Mouse (Mus musculus) kidney, postnatal 14 days (tissue): ENCODE measurements at regions not wholly inside any gene's neighbourhood (a gene's known extent, or its start where the extent isn't known, plus 50 kb on each side); places are given as distances from the start of the nearest gene placed in this dataset.

Source experiments
- DNase-seq: peaks from one replicate; pipeline ENCODE4 v3.0.0; 2022; ENCODE audit warnings: mixed read lengths

GRCm38 (mm10) chr5:74765061-74765767, 62.5 kb upstream of the Lnx1 start:
- no peak for DNase-seq

DNA sequence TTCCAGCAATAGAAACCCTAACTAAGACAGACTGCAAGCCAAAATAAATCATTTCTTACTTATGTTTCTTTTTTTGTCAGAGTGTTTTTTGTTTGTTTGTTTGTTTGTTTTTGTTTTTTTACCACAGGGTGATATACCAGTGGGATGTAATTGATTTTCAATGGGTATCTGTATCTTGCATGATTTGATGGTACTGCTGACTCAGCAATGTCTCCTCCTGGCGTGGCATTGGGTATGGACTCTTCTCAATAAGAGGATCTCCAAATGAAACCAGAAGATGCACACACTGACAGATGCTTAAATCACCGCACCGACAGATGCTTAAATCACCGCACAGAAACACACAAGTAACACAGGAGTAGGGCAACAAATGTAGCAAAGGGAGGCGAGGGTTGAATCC, 54.8 kb upstream of the Lnx1 start:
- no peak for DNase-seq

- DNase-seq, result no peak
These were observed 50.2 kb upstream of the Lnx1 start for GRCm38 (mm10) chr5:74752961-74753360.
